Mouse (Mus musculus): ENCODE results near the gene Cdc42.
A peak's percentile ranks its signal among the peaks of the same experiment; 100 is the strongest.

The Cdc42 gene

GRCm38 (mm10) chr4:137357517-137358254 is at the start of gene Cdc42:
Cdc42 (minus strand) TSS chr4:137357720.
- peak; percentile 97 to 98 for DNase-seq (ENCODE audit: low spot score in 2 of 2)

GRCm38 (mm10) chr4:137405571-137405970 is 48.1 kb upstream of the Cdc42 start:
- DNase-seq (ENCODE audit: low spot score in 2 of 2): no peak

GRCm38 (mm10) chr4:137396641-137397525 is 39.4 kb upstream of the Cdc42 start:
- no peak for DNase-seq (ENCODE audit: low spot score in 2 of 2)

- no peak for DNase-seq (ENCODE audit: low spot score in 2 of 2)
Observed at GRCm38 (mm10) chr4:137393378-137394135, 36.0 kb upstream of the Cdc42 start.

GRCm38 (mm10) chr4:137392874-137393273 is 35.4 kb upstream of the Cdc42 start:
- no peak for DNase-seq (ENCODE audit: low spot score in 2 of 2)

GRCm38 (mm10) chr4:137391287-137391686 is 33.8 kb upstream of the Cdc42 start:
- DNase-seq (ENCODE audit: low spot score in 2 of 2): no peak

GRCm38 (mm10) chr4:137390196-137390595 is 32.7 kb upstream of the Cdc42 start:
- DNase-seq (ENCODE audit: low spot score in 2 of 2): no peak

GRCm38 (mm10) chr4:137388983-137389382 is 31.5 kb upstream of the Cdc42 start:
- DNase-seq (ENCODE audit: low spot score in 2 of 2): no peak

- DNase-seq (ENCODE audit: low spot score in 2 of 2): peak; percentile 79 to 91
Observed at GRCm38 (mm10) chr4:137388059-137388794, 30.7 kb upstream of the Cdc42 start.

GRCm38 (mm10) chr4:137387482-137388058 is 30.1 kb upstream of the Cdc42 start:
- no peak for DNase-seq (ENCODE audit: low spot score in 2 of 2)

GRCm38 (mm10) chr4:137380702-137381605 is 23.4 kb upstream of the Cdc42 start:
- DNase-seq (ENCODE audit: low spot score in 2 of 2): no peak

- DNase-seq (ENCODE audit: low spot score in 2 of 2): no peak
Observed at GRCm38 (mm10) chr4:137379713-137380255, 22.3 kb upstream of the Cdc42 start.

GRCm38 (mm10) chr4:137379085-137379484 is 21.6 kb upstream of the Cdc42 start:
- DNase-seq (ENCODE audit: low spot score in 2 of 2): no peak

- DNase-seq (ENCODE audit: low spot score in 2 of 2): no peak
Observed at GRCm38 (mm10) chr4:137377526-137378304, 20.2 kb upstream of the Cdc42 start.

- DNase-seq (ENCODE audit: low spot score in 2 of 2): no peak
Observed at GRCm38 (mm10) chr4:137376778-137377177, 19.3 kb upstream of the Cdc42 start.

GRCm38 (mm10) chr4:137375314-137376278 is 18.1 kb upstream of the Cdc42 start:
- DNase-seq (ENCODE audit: low spot score in 2 of 2): no peak

- no peak for DNase-seq (ENCODE audit: low spot score in 2 of 2)
Observed at GRCm38 (mm10) chr4:137373711-137374110, 16.2 kb upstream of the Cdc42 start.
